Mouse (Mus musculus): ENCODE measurements around the gene Egln1. TPM values are rescaled to one million over a fixed set of nuclear protein-coding genes. Genes with fewer than 3 reads are reported as not detected.

Egln1 gene
- total RNA-seq, 2 experiments from 2014 or later: 140 to 151 TPM

DNA sequence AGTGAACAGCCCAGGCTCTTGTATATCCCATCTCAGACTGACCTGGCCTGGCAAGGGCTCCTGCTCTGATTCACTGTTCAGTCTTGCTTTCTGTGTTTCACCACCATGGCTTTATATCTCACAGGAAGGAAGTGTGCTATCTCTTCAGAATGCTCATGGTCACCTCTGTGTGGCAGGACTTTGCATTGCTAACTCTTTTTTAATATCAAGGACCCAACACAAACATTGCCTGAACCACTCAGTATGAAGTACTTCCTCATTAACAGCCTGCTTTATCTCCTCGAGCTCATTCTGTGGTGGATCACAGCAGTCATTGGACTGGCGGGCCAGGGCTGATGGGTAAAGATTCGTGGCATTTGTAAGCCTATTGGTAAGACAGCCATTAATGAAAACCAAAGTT is 82.5 kb downstream of the Egln1 start:
- intact Hi-C loops (cut with DNase I): loop anchor here (2.0 kb wide), 1 partner anchor 30 kb away; the partner anchor contains the start of genes Exoc8 and Sprtn
- DNase-seq: no peak

DNA sequence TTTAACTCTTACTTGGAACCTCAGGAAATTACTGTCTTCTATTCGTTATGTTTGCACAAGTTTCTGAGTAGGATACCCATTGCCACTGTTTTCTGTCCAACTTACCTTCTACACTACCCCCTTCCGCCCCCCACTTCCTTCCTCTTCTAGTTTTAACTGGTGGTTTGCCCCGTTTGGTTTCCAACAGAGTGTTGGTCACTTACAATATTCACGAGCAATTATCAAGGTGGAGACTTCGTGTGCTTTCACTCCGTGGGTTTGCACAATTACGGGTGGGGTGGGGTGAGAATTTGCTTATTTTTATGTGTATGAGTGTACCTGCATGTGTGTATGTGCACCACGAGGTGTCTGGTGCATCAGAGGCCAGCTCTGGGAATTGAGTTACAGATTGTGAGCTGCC is 85.4 kb downstream of the Egln1 start:
- no peak for DNase-seq
- intact Hi-C loops (cut with DNase I): no loop called here

DNA sequence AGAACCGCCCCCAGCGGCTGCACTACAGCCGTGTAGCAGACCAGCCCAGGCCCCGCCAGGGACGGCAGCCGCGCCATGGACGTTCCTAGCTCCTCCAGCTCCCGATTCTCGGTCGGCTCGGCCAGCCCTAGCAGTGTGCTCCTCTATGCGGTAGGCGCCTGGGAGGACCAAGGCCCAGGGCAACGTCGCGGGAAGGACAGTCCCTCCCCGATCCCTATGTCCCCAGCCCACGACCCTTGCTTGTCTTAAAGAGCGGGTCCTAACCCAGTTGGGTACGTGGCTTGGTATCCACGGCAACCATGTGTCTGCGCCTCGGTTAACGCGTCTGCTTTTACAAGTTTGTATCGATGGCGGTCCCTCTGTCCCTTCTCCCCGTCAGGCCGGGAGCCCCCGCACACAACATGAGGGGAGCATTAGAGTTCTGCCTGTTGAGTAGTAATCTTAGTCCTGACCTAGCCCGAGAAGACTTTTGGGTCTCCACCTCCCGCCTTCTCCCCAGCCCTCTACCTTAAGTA is 85.9 kb downstream of the Egln1 start:
- no peak for DNase-seq
- intact Hi-C loops (cut with DNase I): no loop called here

DNA sequence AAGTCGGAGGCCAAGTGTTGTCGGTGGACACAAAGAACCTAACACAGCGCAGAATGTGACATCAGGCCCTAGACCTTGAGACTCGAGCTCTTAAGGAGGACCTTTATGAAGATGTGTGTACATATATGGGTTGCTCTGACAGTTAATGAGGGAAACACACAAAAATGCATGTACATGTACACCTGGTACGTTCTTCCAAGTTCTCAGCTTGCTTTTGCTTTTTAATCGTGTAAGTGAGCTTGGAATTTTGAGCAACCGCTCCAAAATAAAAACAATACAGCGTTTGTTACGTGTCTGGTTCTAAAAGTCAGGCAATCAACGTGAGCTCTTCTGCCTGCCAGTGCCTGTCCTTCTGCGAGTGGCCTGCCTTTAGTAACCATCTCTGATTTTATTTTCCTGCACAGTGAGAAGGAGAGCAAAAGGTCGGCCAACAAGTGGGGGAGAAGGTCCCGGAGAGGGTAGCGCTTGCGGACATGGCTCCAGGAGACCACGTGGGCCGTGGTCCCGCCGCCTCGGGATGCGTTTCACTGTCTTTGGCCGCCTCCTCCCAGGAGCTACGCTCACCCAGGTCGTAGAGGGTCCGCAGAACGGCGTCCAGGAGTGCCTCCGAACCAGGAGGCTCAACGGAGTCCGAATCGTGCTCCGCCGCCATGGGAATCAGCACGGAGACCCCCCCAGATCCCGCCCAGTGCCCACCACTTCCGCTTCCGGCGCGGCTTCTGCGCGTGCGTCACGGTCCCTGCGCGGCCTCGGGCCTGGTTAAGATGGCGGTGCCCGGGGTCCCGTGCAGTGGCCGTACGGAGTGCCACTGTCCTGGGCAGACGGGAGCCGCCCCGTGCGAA is 86.6 kb downstream of the Egln1 start, which contains the start of the genes Gnpat and 2810004N23Rik:
Gene Gnpat, plus strand, starts transcription at position 713 of the 842 bp plus-strand sequence.
Gene 2810004N23Rik, minus strand, starts transcription at position 800 of the 842 bp plus-strand sequence.
- intact Hi-C loops (cut with DNase I): no loop called here
- DNase-seq: peak; percentile 91 to 94

DNA sequence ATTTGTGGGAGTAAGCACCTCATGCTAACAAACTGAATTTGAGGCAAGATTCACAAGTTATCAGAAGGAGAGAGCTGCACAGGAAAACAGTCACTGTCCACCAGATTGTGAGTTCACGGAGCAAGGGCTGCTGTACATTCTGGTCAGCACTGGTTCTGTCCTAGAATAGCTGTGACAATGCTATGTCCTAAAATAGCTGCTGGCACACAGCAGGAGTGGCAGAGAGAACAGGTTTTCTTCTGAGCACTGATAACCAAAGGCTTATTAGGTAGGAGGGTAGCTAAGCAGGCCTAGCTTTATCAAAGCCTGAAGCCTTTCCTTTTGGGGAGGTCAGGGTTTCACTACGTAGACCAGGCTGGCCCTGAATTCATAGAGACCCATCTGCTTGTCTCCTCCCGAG is 88.9 kb downstream of the Egln1 start:
- intact Hi-C loops (cut with DNase I): no loop called here
- DNase-seq: no peak

DNA sequence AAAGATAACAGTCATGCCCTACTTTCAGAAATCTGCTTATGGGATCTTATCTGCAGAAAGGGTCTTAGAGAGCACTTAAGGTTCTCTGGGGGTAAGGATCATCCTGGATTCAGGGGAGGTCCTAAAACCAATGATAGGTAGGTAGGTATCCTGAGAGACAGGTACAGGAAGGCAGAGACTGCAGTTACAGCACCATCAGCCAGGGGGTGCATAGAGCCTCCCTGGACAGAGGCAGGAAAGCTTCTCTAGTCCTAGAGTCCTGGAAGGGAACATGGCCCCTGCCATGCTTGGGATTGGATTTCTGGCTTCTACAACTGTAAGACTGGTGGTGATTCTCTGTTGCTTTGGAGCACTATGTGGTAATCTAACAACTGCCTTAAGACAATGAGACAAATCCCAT is 89.7 kb downstream of the Egln1 start:
- no peak for DNase-seq
- intact Hi-C loops (cut with DNase I): no loop called here

Other genes starting within 250 kb of the Egln1 start
- 10 to 100 TPM; 15.6 to 18.5 TPM for gene Ttc13, start 227.3 kb downstream of the Egln1 start, total RNA-seq (2021)
- gene Arv1, start 227.2 kb downstream of the Egln1 start, total RNA-seq (2021): 1 to 10 TPM; 2.2 to 2.9 TPM
- under 1 TPM; 0.37 to 0.64 TPM for gene Fam89a, start 197.5 kb downstream of the Egln1 start, total RNA-seq (2021)
- under 1 TPM; 0.05 to 0.35 TPM for gene Trim67, start 156.2 kb downstream of the Egln1 start, total RNA-seq (2021)
- gene Gnpat, start 86.3 kb downstream of the Egln1 start, total RNA-seq (2021): 100 to 1,000 TPM; 146 to 148 TPM
- 10 to 100 TPM; 25.5 to 27.5 TPM for gene 2810004N23Rik, start 86.2 kb downstream of the Egln1 start, total RNA-seq (2021)
- gene Exoc8, start 51.6 kb downstream of the Egln1 start, total RNA-seq (2021): 1 to 10 TPM; 6.3 to 8.0 TPM
- gene Sprtn, start 51.4 kb downstream of the Egln1 start, total RNA-seq (2021): 1 to 10 TPM; 5.0 to 6.9 TPM
- gene Tsnax, start 63.7 kb upstream of the Egln1 start, total RNA-seq (2021): 10 to 100 TPM; 62.3 to 68.5 TPM
- gene Disc1, start 104.9 kb upstream of the Egln1 start, total RNA-seq (2021): under 1 TPM; 0.82 to 0.99 TPM

Data from gastrocnemius, postnatal 36 days (tissue).